Mouse (Mus musculus) forebrain, embryonic 14.5 days (tissue): ENCODE data around the gene Bpnt1. TPM values are rescaled to one million over a fixed set of nuclear protein-coding genes. Genes with fewer than 3 reads are reported as not detected.

Experiments used
- ATAC-seq: fragments of 200-750 bp; cut with Nextera tagmentation; 2 replicates; pipeline ENCODE4 v1.8.0; 2017; ENCODE audit warnings: mild to moderate bottlenecking, moderate library complexity
- DNase-seq: peaks from one replicate; pipeline ENCODE4 v3.0.0-alpha.2; 2015; ENCODE audit warnings: low spot score
- H3K27ac ChIP-seq: fragments of 300-500 bp; sonication (generic); 2 replicates; pipeline ENCODE4 v1.5.1; 2014; ENCODE audit warnings: low read depth, mild to moderate bottlenecking, control low read depth, low read length, moderate library complexity
- H3K27me3 ChIP-seq: fragments of 300-500 bp; sonication (generic); replicated peaks from 2 replicates; pipeline ENCODE4 v1.6.1; 2014; ENCODE audit warnings: low read length, control low read depth, mixed read lengths; ENCODE audit not compliant: control insufficient read depth, insufficient read depth
- H3K36me3 ChIP-seq: fragments of 300-500 bp; sonication (generic); 2 replicates; pipeline ENCODE4 v1.6.1; 2014; ENCODE audit warnings: low read length, control low read depth; ENCODE audit not compliant: control insufficient read depth, insufficient read depth
- H3K4me1 ChIP-seq: fragments of 300-500 bp; sonication (generic); 2 replicates; pipeline ENCODE4 v1.6.1; 2014; ENCODE audit warnings: antibody characterized with exemption, low read length, control low read depth; ENCODE audit not compliant: control insufficient read depth, insufficient read depth
- H3K4me2 ChIP-seq: fragments of 300-500 bp; sonication (generic); 2 replicates; pipeline ENCODE4 v1.6.1; 2014; ENCODE audit warnings: mild to moderate bottlenecking, control low read depth, low read length
- H3K4me3 ChIP-seq: fragments of 300-500 bp; sonication (generic); 2 replicates; pipeline ENCODE4 v1.5.1; 2014; ENCODE audit warnings: low read depth, low read length, control low read depth
- H3K9ac ChIP-seq: fragments of 300-500 bp; sonication (generic); 2 replicates; pipeline ENCODE4 v1.6.1; 2014; ENCODE audit warnings: mild to moderate bottlenecking, low read length, control low read depth, moderate library complexity
- H3K9me3 ChIP-seq: fragments of 300-500 bp; sonication (generic); replicated peaks from 2 replicates; pipeline ENCODE4 v1.6.1; 2016; ENCODE audit warnings: low read length, control low read depth, mixed read lengths; ENCODE audit not compliant: control insufficient read depth
- WGBS: fragments of 180-500 bp; shearing (Covaris S2); extraction: QIAGEN DNeasy Blood & Tissue Kit; methylation state at CpG from one replicate; pipeline ENCODE4 v1.1.7; 2014; 5-methylcytosine and 5-hydroxymethylcytosine counted together
- polyA plus RNA-seq: library from polyadenylated mRNA; unstranded; fragments of >200 nt; fragmentation: Nextera tagmentation; extraction: Ambion mirVana; gene quantifications from 2 replicates; pipeline ENCODE4 v1.2.1, GENCODE M21; 2014

The Bpnt1 gene
- 18.8 and 18.9 TPM in 2 replicates for polyA plus RNA-seq

GRCm38 (mm10) chr1:185331983-185332430 is at the start of gene Bpnt1:
Gene Bpnt1 (plus strand): TSS chr1:185332149.
- peak within 1 kb of the TSS; percentile 65 for H3K4me3 ChIP-seq
- DNase-seq, result peak; percentile 97
- ATAC-seq, result peak; percentile 85
- under 1% methylated on average over 28 of the region's 32 CpGs for WGBS
- H3K27ac ChIP-seq, result peak within 1 kb of the TSS; percentile 65
- H3K9me3 ChIP-seq, result no peaks in the 10 kb centered on the region
- peaks cover 9% of the 10 kb centered on the region for H3K4me1 ChIP-seq
- peak within 1 kb of the TSS; percentile 78 for H3K9ac ChIP-seq
- peaks cover 2% of the 10 kb centered on the region; the same call in 1 of the 2 replicates for H3K36me3 ChIP-seq
- no peaks in the 10 kb centered on the region for H3K27me3 ChIP-seq
- peak within 1 kb of the TSS; percentile 73 for H3K4me2 ChIP-seq

- Histone ChIP-seq H3K27ac (no peak overlapping the region), H3K9ac (no peak overlapping the region), H3K27me3 (no peaks in the 10 kb centered on the region), H3K36me3 (peaks cover 88% of the 10 kb centered on the region), H3K4me2 (no peak overlapping the region), H3K4me3 (no peak overlapping the region), H3K4me1 (peaks cover 8% of the 10 kb centered on the region; the same call in 1 of the 2 replicates), H3K9me3 (no peaks in the 10 kb centered on the region)
- 88% methylated on average over 11 of the region's 11 CpGs for WGBS
- ATAC-seq (no peak), DNase-seq (peak; percentile 13)
Measured at GRCm38 (mm10) chr1:185282846-185283245, 49.1 kb upstream of the Bpnt1 start.

GRCm38 (mm10) chr1:185283247-185283646 is 48.7 kb upstream of the Bpnt1 start:
- no peak for ATAC-seq
- Histone ChIP-seq H3K4me3 (no peak overlapping the region), H3K9me3 (no peaks in the 10 kb centered on the region), H3K27ac (no peak overlapping the region), H3K4me2 (no peak overlapping the region), H3K27me3 (no peaks in the 10 kb centered on the region), H3K9ac (no peak overlapping the region), H3K4me1 (peaks cover 8% of the 10 kb centered on the region; the same call in 1 of the 2 replicates), H3K36me3 (peaks cover 88% of the 10 kb centered on the region)
- DNase-seq, result no peak
- 94% methylated on average over 15 of the region's 15 CpGs for WGBS

- Histone ChIP-seq H3K4me1 (peaks cover 8% of the 10 kb centered on the region; the same call in 1 of the 2 replicates), H3K4me3 (no peak overlapping the region), H3K4me2 (no peak overlapping the region), H3K9ac (no peak overlapping the region), H3K27ac (0 out of 2 replicates have a peak overlapping the region, but pooled peaks have one; percentile 40), H3K27me3 (no peaks in the 10 kb centered on the region), H3K36me3 (peaks cover 79% of the 10 kb centered on the region), H3K9me3 (no peaks in the 10 kb centered on the region)
- WGBS, result 34% methylated on average over 4 of the region's 4 CpGs
- peak; percentile 90 for DNase-seq
- peak; percentile 87 for ATAC-seq
Measured at GRCm38 (mm10) chr1:185284740-185285139, 47.2 kb upstream of the Bpnt1 start.

- DNase-seq, result peak; percentile 83
- Histone ChIP-seq H3K4me3 (no peak overlapping the region), H3K4me1 (peaks cover 8% of the 10 kb centered on the region; the same call in 1 of the 2 replicates), H3K9me3 (no peaks in the 10 kb centered on the region), H3K36me3 (peaks cover 79% of the 10 kb centered on the region), H3K4me2 (no peak overlapping the region), H3K27ac (0 out of 2 replicates have a peak overlapping the region, but pooled peaks have one; percentile 40), H3K27me3 (no peaks in the 10 kb centered on the region), H3K9ac (no peak overlapping the region)
- peak; percentile 87 for ATAC-seq
- WGBS, result 54% methylated on average over 4 of the region's 4 CpGs
Measured at GRCm38 (mm10) chr1:185285171-185285570, 46.8 kb upstream of the Bpnt1 start.

- H3K4me3 ChIP-seq, result no peak overlapping the region
Measured at GRCm38 (mm10) chr1:185287066-185287465, 44.9 kb upstream of the Bpnt1 start.

GRCm38 (mm10) chr1:185289231-185289630 is 42.7 kb upstream of the Bpnt1 start:
- no peak overlapping the region for H3K27ac ChIP-seq
- H3K4me2 ChIP-seq, result no peak overlapping the region
- ATAC-seq, result no peak
- H3K4me1 ChIP-seq, result peaks cover 8% of the 10 kb centered on the region; the same call in 1 of the 2 replicates
- DNase-seq, result no peak
- H3K9me3 ChIP-seq, result no peaks in the 10 kb centered on the region
- no peak overlapping the region for H3K4me3 ChIP-seq
- H3K36me3 ChIP-seq, result peaks cover 84% of the 10 kb centered on the region
- WGBS, result 77% methylated on average over 5 of the region's 5 CpGs
- no peak overlapping the region for H3K9ac ChIP-seq
- no peaks in the 10 kb centered on the region for H3K27me3 ChIP-seq

More at GRCm38 (mm10) chr1:185287066-185287465, 44.9 kb upstream of the Bpnt1 start:
- H3K9ac ChIP-seq, result no peak overlapping the region
- 97% methylated on average over 20 of the region's 20 CpGs for WGBS
- peaks cover 8% of the 10 kb centered on the region; the same call in 1 of the 2 replicates for H3K4me1 ChIP-seq
- no peaks in the 10 kb centered on the region for H3K27me3 ChIP-seq
- no peaks in the 10 kb centered on the region for H3K9me3 ChIP-seq
- H3K4me2 ChIP-seq, result no peak overlapping the region
- DNase-seq (no peak), ATAC-seq (no peak)
- no peak overlapping the region for H3K27ac ChIP-seq
- H3K36me3 ChIP-seq, result peaks cover 83% of the 10 kb centered on the region

GRCm38 (mm10) chr1:185291336-185291735 is 40.6 kb upstream of the Bpnt1 start:
- Histone ChIP-seq H3K9me3 (no peaks in the 10 kb centered on the region), H3K4me3 (no peak overlapping the region), H3K27ac (no peak overlapping the region), H3K4me1 (no peaks in the 10 kb centered on the region), H3K27me3 (no peaks in the 10 kb centered on the region), H3K36me3 (peaks cover 83% of the 10 kb centered on the region), H3K9ac (no peak overlapping the region), H3K4me2 (no peak overlapping the region)
- DNase-seq (no peak), ATAC-seq (no peak)
- 72% methylated on average over 4 of the region's 4 CpGs for WGBS

- no peaks in the 10 kb centered on the region for H3K27me3 ChIP-seq
- no peak overlapping the region for H3K4me2 ChIP-seq
- no peaks in the 10 kb centered on the region for H3K4me1 ChIP-seq
- no peak overlapping the region for H3K27ac ChIP-seq
- peaks cover 83% of the 10 kb centered on the region for H3K36me3 ChIP-seq
- H3K4me3 ChIP-seq, result no peak overlapping the region
- H3K9ac ChIP-seq, result no peak overlapping the region
- no peaks in the 10 kb centered on the region for H3K9me3 ChIP-seq
- ATAC-seq, result no peak
- no peak for DNase-seq
- 88% methylated on average over 10 of the region's 10 CpGs for WGBS
Measured at GRCm38 (mm10) chr1:185292646-185293360, 39.1 kb upstream of the Bpnt1 start.
